Mouse (Mus musculus) hindbrain, postnatal 0 days (tissue): Measurements from ENCODE around the gene Ccdc61. TPM values are rescaled to one million over a fixed set of nuclear protein-coding genes. Genes with fewer than 3 reads are reported as not detected.

Source experiments
- ATAC-seq: fragments of 200-750 bp; cut with Nextera tagmentation; 2 replicates; pipeline ENCODE4 v1.8.0; 2017; ENCODE audit warnings: mild to moderate bottlenecking, moderate TSS enrichment, moderate library complexity
- DNase-seq: peaks from one replicate; pipeline ENCODE4 v3.0.0-alpha.2; 2015; ENCODE audit warnings: low spot score
- H3K27ac ChIP-seq: fragments of 300-500 bp; sonication (generic); 2 replicates; pipeline ENCODE4 v1.5.1; 2014; ENCODE audit warnings: mild to moderate bottlenecking
- H3K27me3 ChIP-seq: fragments of 300-500 bp; sonication (generic); 2 replicates; pipeline ENCODE4 v1.6.1; 2014; ENCODE audit warnings: low read length, mixed read lengths; ENCODE audit not compliant: insufficient read depth
- H3K36me3 ChIP-seq: fragments of 300-500 bp; sonication (generic); 2 replicates; pipeline ENCODE4 v1.6.1; 2014; ENCODE audit warnings: low read length, mixed read lengths; ENCODE audit not compliant: insufficient read depth
- H3K4me1 ChIP-seq: fragments of 300-500 bp; sonication (generic); 2 replicates; pipeline ENCODE4 v1.6.1; 2014; ENCODE audit warnings: antibody characterized with exemption, low read length, mixed read lengths; ENCODE audit not compliant: insufficient read depth
- H3K4me2 ChIP-seq: fragments of 300-500 bp; sonication (generic); 2 replicates; pipeline ENCODE4 v1.6.1; 2014; ENCODE audit warnings: low read depth, mild to moderate bottlenecking, low read length, moderate library complexity, mixed read lengths
- H3K4me3 ChIP-seq: fragments of 300-500 bp; sonication (generic); 2 replicates; pipeline ENCODE4 v1.5.1; 2014; ENCODE audit warnings: low read length
- H3K9ac ChIP-seq: fragments of 300-500 bp; sonication (generic); replicated peaks from 2 replicates; pipeline ENCODE4 v1.6.1; 2014; ENCODE audit warnings: mild to moderate bottlenecking, low read length, moderate library complexity, mixed read lengths
- H3K9me3 ChIP-seq: fragments of 300-500 bp; sonication (generic); 2 replicates; pipeline ENCODE4 v1.6.1; 2016; ENCODE audit warnings: low read length, mixed read lengths
- CTCF ChIP-seq: IDR thresholded peaks from 2 replicates; pipeline ENCODE4 v1.5.1; 2016; ENCODE audit warnings: antibody characterized with exemption, control low read depth, low read depth
- whole genome bisulfite sequencing: fragments of 180-500 bp; shearing (Covaris S2); extraction: QIAGEN DNeasy Blood & Tissue Kit; methylation state at CpG from one replicate; pipeline ENCODE4 v1.1.7; 2014; 5-methylcytosine and 5-hydroxymethylcytosine counted together
- polyA plus RNA-seq: library from polyadenylated mRNA; unstranded; fragments of >200 nt; fragmentation: Nextera tagmentation; extraction: Ambion mirVana; gene quantifications from 2 replicates; pipeline ENCODE4 v1.2.1, GENCODE M21; 2015
- total RNA-seq: library from RNA; depleted of rRNA; stranded (reverse); fragments of >200 nt; gene quantifications from 2 replicates; pipeline ENCODE4 v1.2.3, GENCODE M21; 2014; rRNA removed

Gene Ccdc61
- total and polyA plus RNA-seq, 2 experiments from 2014 or later, result 22.0 to 32.9 TPM

DNA sequence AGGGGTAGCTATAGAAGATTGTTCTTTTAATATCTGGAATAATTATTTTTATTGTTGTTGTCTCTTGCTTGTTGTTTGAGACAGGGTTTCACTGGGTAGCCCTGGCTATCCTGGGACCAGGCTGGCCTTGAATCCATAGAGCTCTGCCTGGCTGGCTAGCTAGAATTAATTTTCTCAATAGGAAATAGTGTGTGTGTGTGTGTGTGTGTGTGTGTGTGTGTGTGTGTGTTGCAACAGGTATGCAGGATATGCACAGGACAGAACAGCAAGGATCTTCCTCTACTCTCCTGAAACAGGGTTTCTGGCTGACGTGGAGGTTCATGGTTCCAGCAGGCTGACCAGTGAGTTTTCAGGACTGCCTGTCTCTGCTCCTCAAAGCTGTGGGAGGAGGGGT, 69.0 kb downstream of the Ccdc61 start:
- peak overlapping the region; percentile 15; the same call in 1 of the 2 replicates for H3K27ac ChIP-seq
- H3K9ac ChIP-seq, result no peak overlapping the region; the same call in 1 of the 2 replicates
- ATAC-seq, result 0 out of 2 replicates have a peak, but pooled peaks have one; percentile 9
- 68% methylated on average over 1 of the region's 1 CpGs for WGBS
- no peaks in the 10 kb centered on the region for H3K9me3 ChIP-seq
- no peaks in the 10 kb centered on the region for H3K27me3 ChIP-seq
- H3K4me2 ChIP-seq, result peak overlapping the region; percentile 69
- H3K4me3 ChIP-seq, result peak overlapping the region; percentile 24
- no peak for DNase-seq
- H3K36me3 ChIP-seq, result no peaks in the 10 kb centered on the region
- no peak for TF ChIP-seq CTCF
- H3K4me1 ChIP-seq, result no peaks in the 10 kb centered on the region

Other genes starting within 250 kb of the Ccdc61 start
- gene Psg20, start 224.2 kb downstream of the Ccdc61 start, total RNA-seq, result not detected in 2 replicates
- gene Psg20, start 224.2 kb downstream of the Ccdc61 start, polyA plus RNA-seq, result not detected in 2 replicates
- gene Psg22, start 192.3 kb downstream of the Ccdc61 start, total RNA-seq, result not detected in 2 replicates
- gene Psg22, start 192.3 kb downstream of the Ccdc61 start, polyA plus RNA-seq, result not detected in 2 replicates
- gene Psg19, start 111.9 kb downstream of the Ccdc61 start, total RNA-seq, result not detected in 2 replicates
- not detected in 2 replicates for gene Psg19, start 111.9 kb downstream of the Ccdc61 start, polyA plus RNA-seq
- gene Psg17, start 88.8 kb downstream of the Ccdc61 start, total RNA-seq, result not detected in 2 replicates
- gene Psg17, start 88.8 kb downstream of the Ccdc61 start, polyA plus RNA-seq, result not detected in 2 replicates
- gene Mill2, start 70.4 kb downstream of the Ccdc61 start, total RNA-seq, result 1.1 and 1.5 TPM in 2 replicates
- gene Mill2, start 70.4 kb downstream of the Ccdc61 start, polyA plus RNA-seq, result 0.72 and 0.79 TPM in 2 replicates
- 29.7 and 30.2 TPM in 2 replicates for gene Pglyrp1, start 39.1 kb downstream of the Ccdc61 start, total RNA-seq
- 29.1 and 30.0 TPM in 2 replicates for gene Pglyrp1, start 39.1 kb downstream of the Ccdc61 start, polyA plus RNA-seq
- 18.3 and 19.8 TPM in 2 replicates for gene Nova2, start 15.5 kb upstream of the Ccdc61 start, total RNA-seq
- 9.2 and 9.7 TPM in 2 replicates for gene Nova2, start 15.5 kb upstream of the Ccdc61 start, polyA plus RNA-seq
- 1.3 and 2.6 TPM in 2 replicates for gene Nanos2, start 77.0 kb upstream of the Ccdc61 start, total RNA-seq
- gene Nanos2, start 77.0 kb upstream of the Ccdc61 start, polyA plus RNA-seq, result 1.6 TPM in 2 replicates
- gene Mypop, start 80.8 kb upstream of the Ccdc61 start, total RNA-seq, result 22.5 and 26.1 TPM in 2 replicates
- 5.6 and 6.0 TPM in 2 replicates for gene Mypop, start 80.8 kb upstream of the Ccdc61 start, polyA plus RNA-seq
- 128 and 140 TPM in 2 replicates for gene Irf2bp1, start 93.6 kb upstream of the Ccdc61 start, total RNA-seq
- gene Irf2bp1, start 93.6 kb upstream of the Ccdc61 start, polyA plus RNA-seq, result 20.0 and 22.4 TPM in 2 replicates
- not detected in 2 replicates for gene Foxa3, start 113.1 kb upstream of the Ccdc61 start, total RNA-seq
- gene Foxa3, start 113.1 kb upstream of the Ccdc61 start, polyA plus RNA-seq, result not detected in 2 replicates
- 85.4 and 88.0 TPM in 2 replicates for gene Sympk, start 114.0 kb upstream of the Ccdc61 start, total RNA-seq
- 19.2 TPM in 2 replicates for gene Sympk, start 114.0 kb upstream of the Ccdc61 start, polyA plus RNA-seq
- gene Rsph6a, start 144.3 kb upstream of the Ccdc61 start, total RNA-seq, result not detected in 2 replicates
- gene Rsph6a, start 144.3 kb upstream of the Ccdc61 start, polyA plus RNA-seq, result 0.19 and 0.44 TPM in 2 replicates
- 145 and 151 TPM in 2 replicates for gene Dmwd, start 165.8 kb upstream of the Ccdc61 start, total RNA-seq
- 28.9 and 30.9 TPM in 2 replicates for gene Dmwd, start 165.8 kb upstream of the Ccdc61 start, polyA plus RNA-seq
- 19.5 and 27.8 TPM in 2 replicates for gene Dmpk, start 173.4 kb upstream of the Ccdc61 start, total RNA-seq
- 4.8 and 5.6 TPM in 2 replicates for gene Dmpk, start 173.4 kb upstream of the Ccdc61 start, polyA plus RNA-seq
- gene Six5, start 184.2 kb upstream of the Ccdc61 start, total RNA-seq, result 10.3 and 12.1 TPM in 2 replicates
- gene Six5, start 184.2 kb upstream of the Ccdc61 start, polyA plus RNA-seq, result 1.4 and 1.5 TPM in 2 replicates
- gene Gm4969, start 208.0 kb upstream of the Ccdc61 start, total RNA-seq, result 4.6 and 6.3 TPM in 2 replicates
- gene Gm4969, start 208.0 kb upstream of the Ccdc61 start, polyA plus RNA-seq, result 7.7 and 7.9 TPM in 2 replicates
- 19.6 and 23.8 TPM in 2 replicates for gene Fbxo46, start 209.4 kb upstream of the Ccdc61 start, total RNA-seq
- gene Fbxo46, start 209.4 kb upstream of the Ccdc61 start, polyA plus RNA-seq, result 7.7 and 9.0 TPM in 2 replicates
- 17.3 and 18.3 TPM in 2 replicates for gene Qpctl, start 238.9 kb upstream of the Ccdc61 start, total RNA-seq
- gene Qpctl, start 238.9 kb upstream of the Ccdc61 start, polyA plus RNA-seq, result 24.7 and 25.5 TPM in 2 replicates
- 34.1 and 42.9 TPM in 2 replicates for gene Snrpd2, start 239.3 kb upstream of the Ccdc61 start, total RNA-seq
- gene Snrpd2, start 239.3 kb upstream of the Ccdc61 start, polyA plus RNA-seq, result 114 and 118 TPM in 2 replicates